Mouse (Mus musculus) heart, postnatal 0 days (tissue): ENCODE results near the gene Peli2. TPM values are rescaled to one million over a fixed set of nuclear protein-coding genes. Genes with fewer than 3 reads are reported as not detected.

Experiments used
- ATAC-seq: fragments of 200-750 bp; cut with Nextera tagmentation; 2 replicates; pipeline ENCODE4 v1.8.0; 2017; ENCODE audit warnings: low read depth, moderate number of reproducible peaks, moderate library complexity; ENCODE audit not compliant: insufficient read depth
- DNase-seq: peaks from one replicate; pipeline ENCODE4 v3.0.0-alpha.2; 2016; ENCODE audit warnings: low spot score
- H3K27ac ChIP-seq: fragments of 300-500 bp; sonication (generic); 2 replicates; pipeline ENCODE4 v1.5.1; 2014; ENCODE audit warnings: low read depth, mild to moderate bottlenecking
- H3K27me3 ChIP-seq: fragments of 300-500 bp; sonication (generic); 2 replicates; pipeline ENCODE4 v1.6.1; 2014; ENCODE audit warnings: low read length, mixed read lengths; ENCODE audit not compliant: control insufficient read depth, insufficient read depth
- H3K36me3 ChIP-seq: fragments of 300-500 bp; sonication (generic); replicated peaks from 2 replicates; pipeline ENCODE4 v1.6.1; 2014; ENCODE audit warnings: low read length, mixed read lengths; ENCODE audit not compliant: control insufficient read depth, insufficient read depth
- H3K4me1 ChIP-seq: fragments of 300-500 bp; sonication (generic); 2 replicates; pipeline ENCODE4 v1.6.1; 2014; ENCODE audit warnings: antibody characterized with exemption; ENCODE audit not compliant: control insufficient read depth, insufficient read depth
- H3K4me2 ChIP-seq: fragments of 300-500 bp; sonication (generic); 2 replicates; pipeline ENCODE4 v1.6.1; 2014; ENCODE audit warnings: low read depth, mild to moderate bottlenecking, low read length, moderate library complexity
- H3K4me3 ChIP-seq: fragments of 300-500 bp; sonication (generic); 2 replicates; pipeline ENCODE4 v1.5.1; 2014; ENCODE audit warnings: low read depth, low read length
- H3K9ac ChIP-seq: fragments of 300-500 bp; sonication (generic); replicated peaks from 2 replicates; pipeline ENCODE4 v1.6.1; 2014; ENCODE audit warnings: low read depth, low read length, mixed read lengths
- H3K9me3 ChIP-seq: fragments of 300-500 bp; sonication (generic); replicated peaks from 2 replicates; pipeline ENCODE4 v1.6.1; 2016; ENCODE audit warnings: low read length; ENCODE audit not compliant: control insufficient read depth
- CTCF ChIP-seq: IDR thresholded peaks from 2 replicates; pipeline ENCODE4 v1.5.1; 2016; ENCODE audit warnings: antibody characterized with exemption, control low read depth, low read depth
- EP300 ChIP-seq: IDR thresholded peaks from 2 replicates; pipeline ENCODE4 v1.6.1; 2016; ENCODE audit warnings: antibody characterized with exemption, low read depth
- WGBS: fragments of 180-500 bp; shearing (Covaris S2); extraction: QIAGEN DNeasy Blood & Tissue Kit; methylation state at CpG from one replicate; pipeline ENCODE4 v1.1.7; 2014; 5-methylcytosine and 5-hydroxymethylcytosine counted together
- polyA plus RNA-seq: library from polyadenylated mRNA; unstranded; fragments of >200 nt; fragmentation: Nextera tagmentation; extraction: Ambion mirVana; gene quantifications from 2 replicates; pipeline ENCODE4 v1.2.1, GENCODE M21; 2015
- total RNA-seq: library from RNA; depleted of rRNA; stranded (reverse); fragments of >200 nt; gene quantifications from 2 replicates; pipeline ENCODE4 v1.2.3, GENCODE M21; 2014; ENCODE audit warnings: low replicate concordance

The Peli2 gene
- total and polyA plus RNA-seq, 2 experiments from 2014 or later = 2.1 to 18.2 TPM

DNA sequence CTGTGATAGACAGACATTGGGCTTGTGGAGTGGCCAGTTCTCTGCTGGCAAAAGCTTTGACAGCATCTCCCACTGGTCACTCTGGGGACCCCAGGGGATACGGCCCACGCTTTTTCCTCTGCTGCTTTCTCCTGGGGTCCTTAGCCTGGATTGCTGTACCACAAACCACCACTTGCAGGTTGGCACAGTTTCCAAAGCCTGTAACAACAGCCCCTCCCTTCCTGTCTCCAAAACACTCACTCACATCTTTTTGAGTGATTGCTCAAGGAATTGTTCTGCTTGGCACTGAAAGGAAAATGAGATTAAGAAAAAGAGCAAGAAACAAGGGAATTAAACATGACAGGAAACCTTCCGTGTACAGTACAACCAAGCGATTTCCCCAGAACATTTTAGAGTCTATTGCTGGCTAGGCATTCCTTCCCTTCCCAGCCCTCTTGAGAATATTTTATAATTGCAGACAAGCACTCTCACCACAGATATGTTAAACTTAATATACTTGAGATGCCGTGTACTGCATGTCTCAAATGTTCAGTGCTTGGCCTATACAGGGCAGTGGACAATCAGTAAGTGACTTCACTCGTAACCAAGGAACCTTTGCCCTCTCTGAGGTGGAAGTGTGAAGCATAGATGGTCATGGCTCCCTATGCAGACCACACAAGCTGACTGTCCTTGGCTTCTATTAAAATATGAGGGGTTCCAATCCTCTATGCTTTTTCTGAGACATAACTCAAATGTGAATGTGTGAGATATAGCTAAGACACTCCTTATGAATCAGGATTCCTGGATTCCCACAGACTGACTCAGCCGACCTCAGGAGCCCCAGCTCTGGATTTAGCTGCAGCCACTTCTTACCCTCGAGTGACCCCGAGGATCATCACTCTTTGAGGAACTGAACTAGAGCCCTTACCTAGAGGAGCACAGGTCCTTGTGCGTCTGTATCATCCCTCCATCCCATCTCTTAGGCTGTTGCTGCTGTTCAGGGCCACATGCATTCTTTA, 169.3 kb downstream of the Peli2 start:
- Histone ChIP-seq H3K27ac (no peak overlapping the region), H3K27me3 (no peaks in the 10 kb centered on the region), H3K9me3 (no peaks in the 10 kb centered on the region), H3K4me2 (no peak overlapping the region), H3K4me1 (0 out of 2 replicates have a peak, but pooled peaks cover 4% of the 10 kb centered on the region), H3K9ac (no peak overlapping the region), H3K36me3 (no peaks in the 10 kb centered on the region), H3K4me3 (no peak overlapping the region)
- 65% methylated on average over 10 of the region's 10 CpGs for WGBS
- DNase-seq = peak; percentile 49
- ATAC-seq = 0 out of 2 replicates have a peak, but pooled peaks have one; percentile 30
- no peak for TF ChIP-seq CTCF
- TF ChIP-seq EP300 = no peak

- 80% methylated on average over 7 of the region's 7 CpGs for WGBS
- no peak overlapping the region for H3K4me2 ChIP-seq
- no peak for TF ChIP-seq EP300
- no peak for TF ChIP-seq CTCF
- DNase-seq (no peak), ATAC-seq (no peak)
- H3K36me3 ChIP-seq = no peaks in the 10 kb centered on the region
- H3K27me3 ChIP-seq = no peaks in the 10 kb centered on the region
- no peak overlapping the region for H3K9ac ChIP-seq
- no peaks in the 10 kb centered on the region for H3K9me3 ChIP-seq
- peaks cover 16% of the 10 kb centered on the region for H3K4me1 ChIP-seq
- H3K27ac ChIP-seq = no peak overlapping the region
- no peak overlapping the region for H3K4me3 ChIP-seq
These were observed 172.9 kb downstream of the Peli2 start for GRCm38 (mm10) chr14:48293498-48293897.

DNA sequence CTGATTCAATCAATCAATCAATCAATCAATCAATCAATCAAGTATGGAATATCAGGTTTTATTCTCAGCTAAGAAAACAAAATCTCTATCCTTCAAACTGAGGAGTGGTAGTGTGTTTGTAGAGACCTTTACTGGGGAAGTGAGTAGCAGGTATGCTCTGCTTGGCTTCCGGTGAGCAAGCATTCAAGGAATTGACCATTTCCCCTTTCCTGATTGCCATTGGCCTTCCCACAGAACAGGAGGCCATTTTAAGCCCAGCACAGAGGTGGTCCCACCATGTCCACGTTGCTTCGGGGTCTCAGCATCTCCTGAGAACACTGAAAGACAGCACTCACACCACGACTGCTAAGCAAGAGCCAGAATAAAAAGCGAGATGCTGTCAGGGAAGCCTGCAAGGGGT, 174.8 kb downstream of the Peli2 start:
- no peaks in the 10 kb centered on the region for H3K36me3 ChIP-seq
- no peak for TF ChIP-seq CTCF
- TF ChIP-seq EP300 = no peak
- ATAC-seq = no peak
- no peak overlapping the region; the same call in 1 of the 2 replicates for H3K9ac ChIP-seq
- no peaks in the 10 kb centered on the region for H3K9me3 ChIP-seq
- peak overlapping the region; percentile 21 for H3K4me3 ChIP-seq
- no peak for DNase-seq
- peak overlapping the region; percentile 44 for H3K27ac ChIP-seq
- H3K4me1 ChIP-seq = peaks cover 16% of the 10 kb centered on the region
- 18% methylated on average over 5 of the region's 5 CpGs for WGBS
- H3K4me2 ChIP-seq = peak overlapping the region; percentile 60
- no peaks in the 10 kb centered on the region for H3K27me3 ChIP-seq

GRCm38 (mm10) chr14:48295815-48296271, 175.2 kb downstream of the Peli2 start:
- TF ChIP-seq CTCF (no peak), EP300 (no peak)
- peak; percentile 53; the same call in 1 of the 2 replicates for ATAC-seq
- H3K4me2 ChIP-seq = peak overlapping the region; percentile 60
- no peaks in the 10 kb centered on the region for H3K27me3 ChIP-seq
- peak; percentile 48 for DNase-seq
- no peaks in the 10 kb centered on the region for H3K9me3 ChIP-seq
- WGBS = under 1% methylated on average over 7 of the region's 7 CpGs
- peaks cover 16% of the 10 kb centered on the region for H3K4me1 ChIP-seq
- H3K27ac ChIP-seq = peak overlapping the region; percentile 44
- no peaks in the 10 kb centered on the region for H3K36me3 ChIP-seq
- no peak overlapping the region; the same call in 1 of the 2 replicates for H3K9ac ChIP-seq
- H3K4me3 ChIP-seq = peak overlapping the region; percentile 21

GRCm38 (mm10) chr14:48296820-48297219, 176.2 kb downstream of the Peli2 start:
- TF ChIP-seq CTCF (no peak), EP300 (no peak)
- WGBS = 85% methylated on average over 1 of the region's 1 CpGs
- H3K27me3 ChIP-seq = no peaks in the 10 kb centered on the region
- no peak for DNase-seq
- H3K27ac ChIP-seq = no peak overlapping the region
- H3K4me1 ChIP-seq = peaks cover 16% of the 10 kb centered on the region
- H3K9me3 ChIP-seq = no peaks in the 10 kb centered on the region
- no peaks in the 10 kb centered on the region for H3K36me3 ChIP-seq
- H3K4me2 ChIP-seq = no peak overlapping the region
- H3K9ac ChIP-seq = no peak overlapping the region
- ATAC-seq = no peak
- no peak overlapping the region for H3K4me3 ChIP-seq
